Mouse (Mus musculus): ENCODE measurements around the gene Ccdc17. TPM values are rescaled to one million over a fixed set of nuclear protein-coding genes. Genes with fewer than 3 reads are reported as not detected.
A peak's percentile ranks its signal among the peaks of the same experiment; 100 is the strongest.

The Ccdc17 gene
- polyA plus RNA-seq, 1 experiment from 2014 or later = 8.0 TPM

DNA sequence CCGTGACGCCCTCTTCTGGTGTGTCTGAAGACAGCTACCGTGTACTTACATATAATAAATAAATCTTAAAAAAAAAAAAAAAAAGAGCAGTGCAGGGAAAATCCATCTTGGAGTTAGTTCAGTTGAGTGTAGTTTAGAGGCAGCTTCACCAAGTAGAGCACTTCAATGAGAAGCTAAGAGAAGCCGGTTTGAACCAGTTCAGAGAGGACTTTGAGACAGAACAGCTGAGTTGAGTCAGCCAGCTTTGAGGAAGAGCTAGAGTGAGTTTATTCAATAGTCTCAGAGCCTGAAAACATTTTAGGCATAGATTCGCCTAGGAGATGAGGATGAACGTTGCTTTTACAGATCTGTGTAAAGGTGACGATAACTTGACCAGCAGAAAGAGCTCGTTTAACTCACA lies 661 bp upstream of the Ccdc17 start:
- Histone ChIP-seq H3K4me1 (ENCODE audit: control insufficient read depth, insufficient read depth, low read length) (peaks cover 10% of the 10 kb centered on the region; the same call in 1 of the 2 replicates), H3K4me2 (ENCODE audit: low read depth, low read length) (no peak overlapping the region), H3K9me3 (ENCODE audit: control insufficient read depth, low read length) (no peaks in the 10 kb centered on the region), H3K36me3 (ENCODE audit: control insufficient read depth, insufficient read depth, low read length) (peaks cover 50% of the 10 kb centered on the region), H3K4me3 (ENCODE audit: low read depth, low read length) (no peak overlapping the region), H3K27me3 (replicated peaks; ENCODE audit: control insufficient read depth, insufficient read depth, low read length) (no peaks in the 10 kb centered on the region), H3K27ac (replicated peaks; ENCODE audit: low read depth, low read length) (no peak overlapping the region), H3K9ac (ENCODE audit: low read depth, low read length) (no peak overlapping the region)
- DNase-seq (ENCODE audit: low spot score) (no peak), ATAC-seq (ENCODE audit: low read depth) (no peak)
- WGBS = 84% methylated on average over 8 of the region's 8 CpGs

DNA sequence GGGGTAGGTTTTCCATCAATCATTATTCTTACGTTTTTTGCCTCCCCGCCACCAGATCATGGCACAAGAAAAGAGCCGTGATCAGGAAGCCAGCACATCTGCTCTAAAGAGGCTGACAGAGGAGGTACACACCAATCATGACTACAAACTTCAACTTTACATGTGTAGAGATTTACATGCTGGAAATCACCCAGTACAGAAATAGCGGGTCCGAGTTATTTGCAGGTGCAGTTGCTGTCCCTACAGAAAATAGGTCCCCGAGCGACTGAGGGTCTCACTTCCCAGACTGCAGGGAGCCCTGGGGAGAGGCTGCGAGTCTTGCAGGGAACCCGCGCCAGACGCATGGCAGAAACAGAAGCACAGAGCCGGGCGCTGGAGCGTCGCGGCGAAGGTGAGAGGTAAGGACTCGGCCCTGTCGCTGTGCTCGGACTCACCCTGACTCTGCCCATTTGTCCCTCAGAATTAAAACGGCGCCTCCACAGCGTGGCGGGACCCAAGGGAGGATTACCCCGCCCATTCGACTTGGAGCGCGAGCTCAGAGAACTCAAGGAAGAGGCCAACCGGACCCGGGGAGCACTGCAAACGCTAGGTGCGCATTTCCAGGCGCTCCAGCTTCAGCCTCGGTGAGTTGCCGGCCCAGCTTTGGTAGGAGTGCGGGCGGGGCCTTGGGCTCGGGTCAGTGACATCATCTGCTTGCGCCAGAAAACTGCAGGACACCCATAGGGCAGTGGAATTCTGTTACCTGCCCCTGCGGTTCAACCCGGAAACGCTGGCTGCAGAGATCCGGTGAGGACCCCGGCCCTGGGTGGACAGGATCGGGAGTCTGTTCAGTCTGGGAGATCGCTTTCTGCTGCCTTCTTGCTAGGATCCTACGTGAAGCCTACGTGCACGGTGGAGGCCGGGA lies 776 bp downstream of the Ccdc17 start:
- peaks cover 50% of the 10 kb centered on the region for H3K36me3 ChIP-seq (ENCODE audit: control insufficient read depth, insufficient read depth, low read length)
- peak overlapping the region; percentile 87 for H3K4me2 ChIP-seq (ENCODE audit: low read depth, low read length)
- peaks cover 10% of the 10 kb centered on the region; the same call in 1 of the 2 replicates for H3K4me1 ChIP-seq (ENCODE audit: control insufficient read depth, insufficient read depth, low read length)
- peak overlapping the region; percentile 76 for H3K27ac ChIP-seq (replicated peaks; ENCODE audit: low read depth, low read length)
- 1% methylated on average over 40 of the region's 50 CpGs for WGBS
- H3K9me3 ChIP-seq (ENCODE audit: control insufficient read depth, low read length) = no peaks in the 10 kb centered on the region
- peak overlapping the region; percentile 66 for H3K4me3 ChIP-seq (ENCODE audit: low read depth, low read length)
- no peaks in the 10 kb centered on the region for H3K27me3 ChIP-seq (replicated peaks; ENCODE audit: control insufficient read depth, insufficient read depth, low read length)
- ATAC-seq (ENCODE audit: low read depth) (peak; percentile 95), DNase-seq (ENCODE audit: low spot score) (peak; percentile 95)
- H3K9ac ChIP-seq (ENCODE audit: low read depth, low read length) = peak overlapping the region; percentile 76

DNA sequence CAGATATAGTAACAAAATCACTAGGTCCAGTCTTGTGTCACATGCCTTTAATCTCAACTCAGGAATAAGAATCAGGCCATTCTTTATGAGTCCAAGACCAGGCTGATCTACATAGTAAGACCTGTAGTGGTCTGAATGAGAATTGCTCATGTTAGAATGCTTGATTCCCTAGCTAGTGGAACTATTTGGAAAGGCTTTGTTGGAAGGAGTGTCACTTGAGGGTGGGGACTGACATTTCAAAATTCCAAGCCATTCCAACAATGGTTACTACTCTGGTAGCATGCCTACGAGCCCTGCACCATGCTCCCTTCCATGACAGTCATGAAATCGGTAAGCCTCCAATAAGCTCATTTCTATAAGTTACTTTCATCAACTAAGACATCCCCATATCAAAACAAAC lies 16.2 kb downstream of the Ccdc17 start:
- H3K36me3 ChIP-seq (ENCODE audit: control insufficient read depth, insufficient read depth, low read length) = peaks cover 83% of the 10 kb centered on the region
- H3K4me1 ChIP-seq (ENCODE audit: control insufficient read depth, insufficient read depth, low read length) = no peaks in the 10 kb centered on the region
- 91% methylated on average over 2 of the region's 2 CpGs for WGBS
- H3K4me2 ChIP-seq (ENCODE audit: low read depth, low read length) = no peak overlapping the region
- no peaks in the 10 kb centered on the region for H3K27me3 ChIP-seq (replicated peaks; ENCODE audit: control insufficient read depth, insufficient read depth, low read length)
- H3K9me3 ChIP-seq (ENCODE audit: control insufficient read depth, low read length) = no peaks in the 10 kb centered on the region
- DNase-seq (ENCODE audit: low spot score) (no peak), ATAC-seq (ENCODE audit: low read depth) (no peak)
- no peak overlapping the region for H3K27ac ChIP-seq (replicated peaks; ENCODE audit: low read depth, low read length)
- no peak overlapping the region for H3K9ac ChIP-seq (ENCODE audit: low read depth, low read length)
- no peak overlapping the region for H3K4me3 ChIP-seq (ENCODE audit: low read depth, low read length)

DNA sequence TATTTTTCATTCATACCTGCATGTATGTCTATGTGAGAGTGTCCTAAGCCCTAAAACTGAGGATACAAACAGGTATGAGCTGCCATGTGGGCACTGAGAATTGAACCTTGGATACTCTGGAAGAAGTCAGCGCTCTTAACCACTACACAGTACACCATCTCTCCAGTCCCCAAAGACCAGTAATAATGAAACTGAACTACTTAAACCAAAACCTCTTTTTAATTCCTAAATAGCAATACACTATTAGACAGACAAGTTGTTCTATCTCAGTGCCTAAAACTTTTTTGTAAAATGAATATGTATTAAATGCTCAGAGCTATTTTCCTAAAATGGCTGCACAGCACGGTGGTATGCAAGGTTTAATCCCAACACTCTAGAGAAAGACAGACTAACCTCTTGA lies 18.8 kb downstream of the Ccdc17 start:
- H3K4me3 ChIP-seq (ENCODE audit: low read depth, low read length) = no peak overlapping the region
- 95% methylated on average over 2 of the region's 2 CpGs for WGBS
- H3K27me3 ChIP-seq (replicated peaks; ENCODE audit: control insufficient read depth, insufficient read depth, low read length) = no peaks in the 10 kb centered on the region
- H3K9ac ChIP-seq (ENCODE audit: low read depth, low read length) = no peak overlapping the region
- no peak for ATAC-seq (ENCODE audit: low read depth)
- no peak overlapping the region for H3K4me2 ChIP-seq (ENCODE audit: low read depth, low read length)
- H3K36me3 ChIP-seq (ENCODE audit: control insufficient read depth, insufficient read depth, low read length) = peaks cover 85% of the 10 kb centered on the region
- H3K4me1 ChIP-seq (ENCODE audit: control insufficient read depth, insufficient read depth, low read length) = no peaks in the 10 kb centered on the region
- no peaks in the 10 kb centered on the region for H3K9me3 ChIP-seq (ENCODE audit: control insufficient read depth, low read length)
- no peak for DNase-seq (ENCODE audit: low spot score)
- H3K27ac ChIP-seq (replicated peaks; ENCODE audit: low read depth, low read length) = no peak overlapping the region

DNA sequence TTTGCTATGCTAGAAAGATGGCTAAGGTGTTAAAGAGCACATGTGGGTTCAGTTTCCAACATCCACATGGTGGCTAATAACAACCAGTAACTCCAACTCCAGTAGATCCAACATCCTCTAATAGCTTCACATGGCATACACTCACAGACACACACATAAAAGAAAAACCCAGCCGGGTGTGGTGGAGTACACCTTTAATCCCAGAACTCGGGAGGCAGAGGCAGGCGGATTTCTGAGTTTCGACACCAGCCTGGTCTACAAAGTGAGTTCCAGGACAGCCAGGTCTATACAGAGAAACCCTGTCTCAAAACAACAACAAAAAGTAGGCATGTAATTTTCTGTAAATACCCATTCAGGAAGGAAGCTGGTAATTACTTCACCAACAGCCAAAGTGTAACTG lies 28.4 kb downstream of the Ccdc17 start:
- Histone ChIP-seq H3K27me3 (replicated peaks; ENCODE audit: control insufficient read depth, insufficient read depth, low read length) (no peaks in the 10 kb centered on the region), H3K9me3 (ENCODE audit: control insufficient read depth, low read length) (no peaks in the 10 kb centered on the region), H3K36me3 (ENCODE audit: control insufficient read depth, insufficient read depth, low read length) (peaks cover 37% of the 10 kb centered on the region), H3K4me3 (ENCODE audit: low read depth, low read length) (no peak overlapping the region), H3K4me2 (ENCODE audit: low read depth, low read length) (no peak overlapping the region), H3K27ac (replicated peaks; ENCODE audit: low read depth, low read length) (no peak overlapping the region), H3K4me1 (ENCODE audit: control insufficient read depth, insufficient read depth, low read length) (peaks cover 11% of the 10 kb centered on the region), H3K9ac (ENCODE audit: low read depth, low read length) (no peak overlapping the region)
- WGBS = 94% methylated on average over 4 of the region's 4 CpGs
- ATAC-seq (ENCODE audit: low read depth) = no peak
- DNase-seq (ENCODE audit: low spot score) = no peak

DNA sequence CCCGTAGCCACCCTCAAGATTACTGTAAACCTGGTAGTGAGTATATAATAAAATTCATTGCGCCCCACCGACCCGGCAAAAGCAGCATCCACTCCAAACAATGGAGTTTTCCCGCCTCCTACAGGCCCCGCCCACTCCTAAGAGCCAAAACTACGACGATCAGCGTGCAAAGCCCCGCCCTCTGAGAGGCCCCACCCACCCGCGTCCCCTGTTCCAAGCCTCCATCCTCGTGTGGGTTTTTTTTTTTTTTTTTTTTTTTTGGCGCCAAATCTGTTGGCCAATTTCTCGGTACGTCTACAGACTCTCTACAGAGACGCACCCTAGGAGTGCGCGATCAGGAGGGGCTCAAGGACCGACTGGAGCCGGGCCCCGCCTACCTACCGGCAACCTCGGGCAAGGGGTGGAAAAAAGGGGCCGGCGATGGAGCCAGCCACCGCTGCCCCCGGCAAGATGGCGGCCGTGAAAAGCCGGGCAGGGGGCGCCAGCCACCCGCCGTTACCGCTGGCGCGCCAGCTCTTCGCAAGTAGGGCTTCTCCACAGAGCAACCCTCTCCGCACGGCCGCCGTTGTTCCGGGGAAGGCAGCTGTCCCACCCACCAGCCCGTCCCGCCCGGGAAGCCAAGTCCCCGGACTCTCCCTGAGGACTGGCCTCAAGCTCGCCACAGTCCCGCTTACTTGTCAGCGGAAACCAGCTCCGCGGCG lies 30.4 kb downstream of the Ccdc17 start:
- peak overlapping the region; percentile 96 for H3K9ac ChIP-seq (ENCODE audit: low read depth, low read length)
- H3K4me2 ChIP-seq (ENCODE audit: low read depth, low read length) = peak overlapping the region; percentile 79
- H3K4me1 ChIP-seq (ENCODE audit: control insufficient read depth, insufficient read depth, low read length) = peaks cover 11% of the 10 kb centered on the region
- under 1% methylated on average over 51 of the region's 53 CpGs for WGBS
- peak overlapping the region; percentile 97 for H3K27ac ChIP-seq (replicated peaks; ENCODE audit: low read depth, low read length)
- H3K27me3 ChIP-seq (replicated peaks; ENCODE audit: control insufficient read depth, insufficient read depth, low read length) = no peaks in the 10 kb centered on the region
- DNase-seq (ENCODE audit: low spot score) (peak; percentile 96), ATAC-seq (ENCODE audit: low read depth) (peak; percentile 75)
- no peaks in the 10 kb centered on the region for H3K9me3 ChIP-seq (ENCODE audit: control insufficient read depth, low read length)
- H3K36me3 ChIP-seq (ENCODE audit: control insufficient read depth, insufficient read depth, low read length) = peaks cover 18% of the 10 kb centered on the region; the same call in 1 of the 2 replicates
- H3K4me3 ChIP-seq (ENCODE audit: low read depth, low read length) = peak overlapping the region; percentile 100

DNA sequence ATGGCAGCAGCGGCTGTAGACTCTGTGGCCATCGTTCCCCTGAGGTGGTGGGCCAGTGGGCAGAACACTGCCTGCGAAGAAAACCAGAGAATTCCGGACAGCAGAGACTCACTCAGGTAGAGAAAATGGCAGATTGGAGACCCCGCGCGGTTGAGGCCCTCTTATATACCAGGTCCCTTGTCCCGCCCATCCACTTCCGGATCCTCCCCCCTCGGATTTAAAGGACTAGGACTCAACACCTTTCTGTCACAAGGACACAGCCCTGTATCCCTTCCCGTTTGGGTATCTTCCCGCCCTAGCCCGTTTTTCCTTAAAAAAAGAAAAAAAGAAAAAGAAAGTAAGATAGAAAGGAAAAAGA lies 30.9 kb downstream of the Ccdc17 start:
- DNase-seq (ENCODE audit: low spot score) (peak; percentile 95), ATAC-seq (ENCODE audit: low read depth) (peak; percentile 92)
- H3K9me3 ChIP-seq (ENCODE audit: control insufficient read depth, low read length) = no peaks in the 10 kb centered on the region
- H3K27ac ChIP-seq (replicated peaks; ENCODE audit: low read depth, low read length) = peak overlapping the region; percentile 97
- H3K27me3 ChIP-seq (replicated peaks; ENCODE audit: control insufficient read depth, insufficient read depth, low read length) = no peaks in the 10 kb centered on the region
- H3K4me2 ChIP-seq (ENCODE audit: low read depth, low read length) = peak overlapping the region; percentile 79
- H3K36me3 ChIP-seq (ENCODE audit: control insufficient read depth, insufficient read depth, low read length) = peaks cover 13% of the 10 kb centered on the region; the same call in 1 of the 2 replicates
- peaks cover 11% of the 10 kb centered on the region for H3K4me1 ChIP-seq (ENCODE audit: control insufficient read depth, insufficient read depth, low read length)
- H3K4me3 ChIP-seq (ENCODE audit: low read depth, low read length) = peak overlapping the region; percentile 100
- WGBS = 0% methylated on average over 13 of the region's 13 CpGs
- peak overlapping the region; percentile 96 for H3K9ac ChIP-seq (ENCODE audit: low read depth, low read length)

DNA sequence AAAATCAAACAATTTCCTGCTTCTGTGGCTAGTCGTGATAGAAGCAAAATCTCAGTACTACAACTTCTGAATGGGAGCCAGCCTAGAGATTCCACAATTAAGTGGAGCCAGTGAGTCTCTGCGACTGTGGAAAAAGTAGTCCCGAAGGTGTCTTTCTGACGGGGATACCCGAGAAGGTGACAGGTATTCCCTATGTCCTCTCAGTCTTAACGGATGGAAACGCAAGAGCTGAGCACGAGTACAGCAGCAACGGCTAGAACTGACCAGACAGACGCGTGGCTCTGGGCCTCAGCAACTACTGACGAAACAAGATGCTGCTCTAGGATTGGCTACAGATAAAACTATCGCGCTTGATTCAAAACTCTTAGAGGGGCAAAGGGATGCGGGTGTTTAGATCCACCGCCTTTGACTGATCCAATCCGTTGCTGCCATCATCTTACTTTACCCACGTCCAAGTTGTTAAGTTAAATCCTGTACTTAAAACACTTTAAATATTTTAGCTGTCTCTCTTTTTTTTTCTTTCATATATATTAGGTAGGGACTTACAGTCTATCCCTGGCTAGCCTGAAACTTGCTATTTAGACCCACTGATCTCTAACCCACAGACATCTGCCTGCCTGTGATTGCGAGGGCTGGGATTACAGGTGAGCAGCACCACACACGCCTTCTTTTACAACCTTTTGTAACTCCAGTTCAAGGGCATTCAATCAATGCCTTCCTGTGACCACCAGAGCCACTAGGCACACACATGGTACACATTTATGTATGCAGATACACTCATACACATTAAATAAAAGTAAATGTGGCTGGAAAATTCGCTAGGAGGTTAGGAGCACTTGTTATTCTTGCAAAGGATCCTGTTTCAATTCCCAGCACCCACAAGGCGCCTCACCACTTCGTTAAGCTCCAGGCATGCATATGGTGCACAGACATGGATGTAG lies 31.5 kb downstream of the Ccdc17 start, which contains the start of gene Nasp:
Gene Nasp, minus strand, starts transcription at position 220 of the 941 bp plus-strand sequence.
- 5% methylated on average over 23 of the region's 23 CpGs for WGBS
- DNase-seq (ENCODE audit: low spot score) = peak; percentile 95
- Histone ChIP-seq H3K4me3 (ENCODE audit: low read depth, low read length) (peak within 1 kb of the TSS; percentile 100), H3K9me3 (ENCODE audit: control insufficient read depth, low read length) (no peaks in the 10 kb centered on the region), H3K9ac (ENCODE audit: low read depth, low read length) (peak within 1 kb of the TSS; percentile 96), H3K27ac (replicated peaks; ENCODE audit: low read depth, low read length) (peak within 1 kb of the TSS; percentile 97), H3K36me3 (ENCODE audit: control insufficient read depth, insufficient read depth, low read length) (0 out of 2 replicates have a peak, but pooled peaks cover 9% of the 10 kb centered on the region), H3K4me2 (ENCODE audit: low read depth, low read length) (peak within 1 kb of the TSS; percentile 79), H3K4me1 (ENCODE audit: control insufficient read depth, insufficient read depth, low read length) (peaks cover 11% of the 10 kb centered on the region), H3K27me3 (replicated peaks; ENCODE audit: control insufficient read depth, insufficient read depth, low read length) (no peaks in the 10 kb centered on the region)
- peak; percentile 91 for ATAC-seq (ENCODE audit: low read depth)

Data from embryonic facial prominence, embryonic 14.5 days (tissue).